Mouse (Mus musculus) heart, adult 9 months (tissue): ENCODE data around the gene Zfp213.

Experiments
- DNase-seq, 2 experiments: peaks; one replicate each; pipeline ENCODE4 v3.0.0; 2022; ENCODE audit warnings: low spot score in 2 of 2

Gene Zfp213

GRCm38 (mm10) chr17:23574130-23574529 lies 10.1 kb upstream of the Zfp213 start:
- DNase-seq, result no peak

GRCm38 (mm10) chr17:23572059-23572458 lies 8.0 kb upstream of the Zfp213 start:
- DNase-seq, result no peak

- no peak for DNase-seq
These were observed 7.0 kb upstream of the Zfp213 start for GRCm38 (mm10) chr17:23571084-23571483.

GRCm38 (mm10) chr17:23570017-23570416 lies 6.0 kb upstream of the Zfp213 start:
- DNase-seq, result no peak

- no peak for DNase-seq
These were observed 4.3 kb upstream of the Zfp213 start for GRCm38 (mm10) chr17:23568370-23568769.

- DNase-seq, result no peak
These were observed 2.7 kb upstream of the Zfp213 start for GRCm38 (mm10) chr17:23566787-23567186.

- no peak for DNase-seq
These were observed 304 bp upstream of the Zfp213 start for GRCm38 (mm10) chr17:23564368-23564715.

GRCm38 (mm10) chr17:23559767-23560166 lies 4.3 kb downstream of the Zfp213 start:
- DNase-seq, result no peak

GRCm38 (mm10) chr17:23555243-23555916 lies 8.7 kb downstream of the Zfp213 start:
- DNase-seq, result no peak

GRCm38 (mm10) chr17:23554321-23554720 lies 9.7 kb downstream of the Zfp213 start:
- DNase-seq, result no peak

- DNase-seq, result no peak
These were observed 10.4 kb downstream of the Zfp213 start for GRCm38 (mm10) chr17:23553634-23554120.

- no peak for DNase-seq
These were observed 11.0 kb downstream of the Zfp213 start for GRCm38 (mm10) chr17:23552896-23553633.

- no peak for DNase-seq
These were observed 12.1 kb downstream of the Zfp213 start for GRCm38 (mm10) chr17:23551963-23552362.

- no peak for DNase-seq
These were observed 12.6 kb downstream of the Zfp213 start for GRCm38 (mm10) chr17:23551416-23551815.

GRCm38 (mm10) chr17:23550856-23551255 lies 13.2 kb downstream of the Zfp213 start:
- DNase-seq, result no peak

- peak; percentile 84 to 95 for DNase-seq
These were observed 13.7 kb downstream of the Zfp213 start for GRCm38 (mm10) chr17:23550188-23550791.

- DNase-seq, result no peak
These were observed 14.6 kb downstream of the Zfp213 start for GRCm38 (mm10) chr17:23549441-23549840.

- DNase-seq, result peak; percentile 60 to 84
These were observed 15.4 kb downstream of the Zfp213 start for GRCm38 (mm10) chr17:23548615-23549014.

- DNase-seq, result no peak
These were observed 16.2 kb downstream of the Zfp213 start for GRCm38 (mm10) chr17:23547681-23548443.

GRCm38 (mm10) chr17:23546702-23547505 lies 17.1 kb downstream of the Zfp213 start:
- peak; percentile 68 to 89 for DNase-seq

- peak; percentile 71 to 86 for DNase-seq
These were observed 17.7 kb downstream of the Zfp213 start for GRCm38 (mm10) chr17:23546333-23546701.
